In genomic region chr17:28926866-28927635, GRCm38 (mm10) we compare ENCODE assay signal across 8 mouse cellular contexts. TPM values are rescaled to one million over a fixed set of nuclear protein-coding genes. Genes with fewer than 3 reads are reported as not detected.
DNase-seq lines count a peak whose midpoint lies in the region; ATAC-seq lines count a peak whose summit lies in the region.

No protein-coding gene starts in this region.

- ATAC-seq in megakaryocyte-erythroid progenitor cell, adult 5-6 weeks (replicated peaks; ENCODE audit: low FRiP score, low TSS enrichment, poor library complexity, severe bottlenecking), result peak; percentile 46

- DNase-seq in gastrocnemius, postnatal 10 days, result peak; percentile 61
- no peak for DNase-seq in gastrocnemius, adult 8-10 months (ENCODE audit: low spot score in 2 of 2)
- peak; percentile 59 for DNase-seq in urinary bladder, postnatal 14 days (ENCODE audit: low spot score)
- DNase-seq in urinary bladder, adult 2 months (ENCODE audit: low spot score), result no peak
- DNase-seq in embryo, embryonic 11 days, result peak; percentile 69
- peak; percentile 67 to 76 for DNase-seq in kidney, postnatal 25 days
- DNase-seq in yolk sac, embryonic 10.5 days (ENCODE audit: low spot score), result peak; percentile 30

RNA-seq across cellular contexts. Expression of gene 4930539E08Rik, which starts 11.9 kb away (rescaled TPM):
- total RNA-seq in gastrocnemius, postnatal 10 days (2021), result under 1 TPM in 1 of 2 experiments, not detected in 1; 0.09 TPM
- total RNA-seq in gastrocnemius, adult 8-10 months (2022), result not detected
- polyA plus RNA-seq in urinary bladder, adult 2 months (2012; rRNA removed), result 0.14 and 0.29 TPM in 2 replicates
- total RNA-seq in megakaryocyte-erythroid progenitor cell, adult 5-6 weeks (2014; fragmentation: Nextera tagmentation), result 0.20 and 0.33 TPM in 2 replicates
- 0.23 and 0.66 TPM in 2 replicates for total RNA-seq in megakaryocyte-erythroid progenitor cell, adult 5-6 weeks (2017)

RNA-seq across cellular contexts. Expression of gene Pxt1, which starts 16.6 kb away (rescaled TPM):
- total RNA-seq in gastrocnemius, postnatal 10 days (2021), result not detected
- total RNA-seq in gastrocnemius, adult 8-10 months (2022), result not detected
- not detected in 2 replicates for polyA plus RNA-seq in urinary bladder, adult 2 months (2012; rRNA removed)
- not detected in 2 replicates for total RNA-seq in megakaryocyte-erythroid progenitor cell, adult 5-6 weeks (2014; fragmentation: Nextera tagmentation)
- not detected in 2 replicates for total RNA-seq in megakaryocyte-erythroid progenitor cell, adult 5-6 weeks (2017)

RNA-seq across cellular contexts. Expression of gene Kctd20, which starts 24.7 kb away (rescaled TPM):
- 10 to 100 TPM; 35.9 to 42.8 TPM for total RNA-seq in gastrocnemius, postnatal 10 days (2021)
- total RNA-seq in gastrocnemius, adult 8-10 months (2022), result 10 to 100 TPM; 27.0 to 38.6 (median 28.7) TPM
- polyA plus RNA-seq in urinary bladder, adult 2 months (2012; rRNA removed), result 37.8 and 41.6 TPM in 2 replicates
- 23.5 and 33.8 TPM in 2 replicates for total RNA-seq in megakaryocyte-erythroid progenitor cell, adult 5-6 weeks (2014; fragmentation: Nextera tagmentation)
- 31.4 and 39.9 TPM in 2 replicates for total RNA-seq in megakaryocyte-erythroid progenitor cell, adult 5-6 weeks (2017)

Comparison
In these comparisons a context has a peak if more than half of its experiments do, and no peak if none do; other contexts are left out.
1. DNase-seq: peak in gastrocnemius, postnatal 10 days (single experiment), urinary bladder, postnatal 14 days (single experiment), embryo, embryonic 11 days (single experiment), kidney, postnatal 25 days (2 of 2) and yolk sac, embryonic 10.5 days (single experiment); none in gastrocnemius, adult 8-10 months (0 of 2) and urinary bladder, adult 2 months (single experiment).